Mouse (Mus musculus) heart, adult 2 months (tissue): Measurements from ENCODE around the gene Aip. TPM values are rescaled to one million over a fixed set of nuclear protein-coding genes. Genes with fewer than 3 reads are reported as not detected.

Source experiments
- DNase-seq, 2 experiments: peaks; one replicate each; pipeline ENCODE4 v3.0.0; 2021
- H3K27ac ChIP-seq: fragments of 200-600 bp; 2 replicates; pipeline ENCODE4 v1.8.1; 2022
- H3K27me3 ChIP-seq: fragments of 200-500 bp; 2 replicates; pipeline ENCODE4 v1.6.1; 2012; ENCODE audit warnings: mild to moderate bottlenecking, low read length, inconsistent platforms, mixed read lengths; ENCODE audit not compliant: control insufficient read depth, insufficient read depth
- H3K36me3 ChIP-seq: fragments of 200-500 bp; 2 replicates; pipeline ENCODE4 v1.6.1; 2012; ENCODE audit warnings: low read length, inconsistent platforms; ENCODE audit not compliant: control insufficient read depth, insufficient read depth
- H3K4me1 ChIP-seq: fragments of 200-500 bp; 2 replicates; pipeline ENCODE4 v1.6.1; 2011; ENCODE audit warnings: low read length; ENCODE audit not compliant: control insufficient read depth, insufficient read depth
- H3K4me3 ChIP-seq: fragments of 200-600 bp; 2 replicates; pipeline ENCODE4 v1.8.1; 2022
- H3K79me2 ChIP-seq: fragments of 200-500 bp; replicated peaks from 2 replicates; pipeline ENCODE4 v1.6.1; 2012; ENCODE audit warnings: mild to moderate bottlenecking, inconsistent platforms, low read length, moderate library complexity, mixed read lengths; ENCODE audit not compliant: control insufficient read depth, insufficient read depth
- H3K9ac ChIP-seq: fragments of 200-500 bp; 2 replicates; pipeline ENCODE4 v1.6.1; 2012; ENCODE audit warnings: low read depth, mild to moderate bottlenecking, control low read depth, inconsistent platforms, low read length, mixed read lengths
- CTCF ChIP-seq: fragments of 200-600 bp; IDR thresholded peaks from 2 replicates; pipeline ENCODE4 v1.8.1; 2022; ENCODE audit warnings: antibody characterized with exemption, mild to moderate bottlenecking, moderate library complexity
- EP300 ChIP-seq: fragments of 200-500 bp; IDR thresholded peaks from 2 replicates; pipeline ENCODE4 v1.6.1; 2011; ENCODE audit warnings: low read depth, low read length, control low read depth; ENCODE audit not compliant: insufficient read depth
- POLR2A ChIP-seq: fragments of 200-500 bp; IDR thresholded peaks from 2 replicates; pipeline ENCODE4 v1.6.1; 2011; ENCODE audit warnings: mild to moderate bottlenecking, low read depth, low read length, control low read depth; ENCODE audit not compliant: insufficient read depth
- WGBS: fragments of 180-500 bp; shearing (Covaris S2); methylation state at CpG from one replicate; pipeline ENCODE4 v1.1.7; 2018; 5-methylcytosine and 5-hydroxymethylcytosine counted together
- intact Hi-C: fragments of 180-260 bp; cut with DNase I; formaldehyde crosslinking; loops from one replicate; pipeline ENCODE4 v1.15.1; 2025
- polyA plus RNA-seq: library from polyadenylated mRNA; depleted of rRNA; stranded (reverse); fragments of >200 nt; gene quantifications from 2 replicates; pipeline ENCODE4 v1.2.3, GENCODE M21; 2012
- total RNA-seq, 2 experiments: library from RNA; stranded (reverse); gene quantifications; 2 replicates each; pipeline ENCODE4 v1.2.3; 2021

The Aip gene
- total and polyA plus RNA-seq, 3 experiments, result 55.1 to 69.4 (median 60.6) TPM

GRCm38 (mm10) chr19:4121097-4121805 is 4.4 kb downstream of the Aip start:
- intact Hi-C loops, result loop anchor here (1.0 kb wide), 1 partner anchor 22 kb away; the partner anchor contains the start of gene Pitpnm1
- WGBS, result 3% methylated on average over 38 of the region's 38 CpGs
- TF ChIP-seq EP300 (peak; percentile 76; the same call in 1 of the 2 replicates), POLR2A (peak; percentile 87), CTCF (no peak)
- peaks cover 8% of the 10 kb centered on the region for H3K4me1 ChIP-seq
- H3K79me2 ChIP-seq, result peaks cover under 1% of the 10 kb centered on the region
- peak overlapping the region; percentile 95 for H3K27ac ChIP-seq
- peak overlapping the region; percentile 66 for H3K4me3 ChIP-seq
- peak overlapping the region; percentile 63 for H3K9ac ChIP-seq
- DNase-seq, result peak; percentile 98
- peaks cover 2% of the 10 kb centered on the region; the same call in 1 of the 2 replicates for H3K36me3 ChIP-seq
- no peaks in the 10 kb centered on the region for H3K27me3 ChIP-seq

- intact Hi-C loops, result no loop called here
- WGBS, result 97% methylated on average over 2 of the region's 2 CpGs
- Histone ChIP-seq H3K9ac (no peak overlapping the region), H3K4me1 (peaks cover 8% of the 10 kb centered on the region), H3K27ac (no peak overlapping the region), H3K27me3 (no peaks in the 10 kb centered on the region), H3K36me3 (peaks cover 2% of the 10 kb centered on the region; the same call in 1 of the 2 replicates), H3K4me3 (no peak overlapping the region), H3K79me2 (no peaks in the 10 kb centered on the region)
- DNase-seq, result no peak
- no peak for TF ChIP-seq POLR2A
Measured at GRCm38 (mm10) chr19:4120496-4120895, 5.2 kb downstream of the Aip start.

GRCm38 (mm10) chr19:4119716-4120487 is 5.8 kb downstream of the Aip start:
- intact Hi-C loops, result no loop called here
- no peak for DNase-seq
- Histone ChIP-seq H3K27me3 (no peaks in the 10 kb centered on the region), H3K4me3 (no peak overlapping the region), H3K4me1 (peaks cover 5% of the 10 kb centered on the region), H3K36me3 (peaks cover 2% of the 10 kb centered on the region; the same call in 1 of the 2 replicates), H3K9ac (no peak overlapping the region), H3K27ac (no peak overlapping the region), H3K79me2 (no peaks in the 10 kb centered on the region)
- TF ChIP-seq POLR2A (no peak), EP300 (no peak), CTCF (no peak)
- 77% methylated on average over 6 of the region's 6 CpGs for WGBS

GRCm38 (mm10) chr19:4118350-4118749 is 7.3 kb downstream of the Aip start:
- no peak for DNase-seq
- no peak for TF ChIP-seq POLR2A
- TF ChIP-seq CTCF, result no peak
- Histone ChIP-seq H3K4me3 (no peak overlapping the region), H3K27me3 (no peaks in the 10 kb centered on the region), H3K4me1 (peaks cover 9% of the 10 kb centered on the region), H3K36me3 (peaks cover 2% of the 10 kb centered on the region; the same call in 1 of the 2 replicates), H3K9ac (no peak overlapping the region), H3K79me2 (no peaks in the 10 kb centered on the region), H3K27ac (no peak overlapping the region)
- intact Hi-C loops, result no loop called here
- WGBS, result 96% methylated on average over 2 of the region's 2 CpGs

GRCm38 (mm10) chr19:4117006-4117405 is 8.7 kb downstream of the Aip start:
- no peak for DNase-seq
- H3K27me3 ChIP-seq, result no peaks in the 10 kb centered on the region
- H3K27ac ChIP-seq, result no peak overlapping the region
- H3K36me3 ChIP-seq, result peaks cover 2% of the 10 kb centered on the region; the same call in 1 of the 2 replicates
- intact Hi-C loops, result no loop called here
- 95% methylated on average over 7 of the region's 7 CpGs for WGBS
- TF ChIP-seq POLR2A (no peak), CTCF (no peak), EP300 (no peak)
- H3K9ac ChIP-seq, result no peak overlapping the region
- peaks cover 16% of the 10 kb centered on the region for H3K4me1 ChIP-seq
- H3K79me2 ChIP-seq, result no peaks in the 10 kb centered on the region
- no peak overlapping the region for H3K4me3 ChIP-seq

GRCm38 (mm10) chr19:4115816-4116215 is 9.8 kb downstream of the Aip start:
- H3K36me3 ChIP-seq, result peaks cover 2% of the 10 kb centered on the region; the same call in 1 of the 2 replicates

More at GRCm38 (mm10) chr19:4115816-4116215, 9.8 kb downstream of the Aip start:
- H3K79me2 ChIP-seq, result no peaks in the 10 kb centered on the region
- H3K4me3 ChIP-seq, result no peak overlapping the region
- intact Hi-C loops, result no loop called here
- WGBS, result 84% methylated on average over 11 of the region's 11 CpGs
- no peak for TF ChIP-seq POLR2A
- no peak for TF ChIP-seq CTCF
- TF ChIP-seq EP300, result no peak
- H3K4me1 ChIP-seq, result peaks cover 14% of the 10 kb centered on the region
- no peak overlapping the region for H3K27ac ChIP-seq
- DNase-seq, result no peak
- no peaks in the 10 kb centered on the region for H3K27me3 ChIP-seq
- H3K9ac ChIP-seq, result no peak overlapping the region
